Mouse (Mus musculus): ENCODE data around the gene Abca5. TPM values are rescaled to one million over a fixed set of nuclear protein-coding genes. Genes with fewer than 3 reads are reported as not detected.

The Abca5 gene
- polyA plus RNA-seq, 1 experiment: 3.5 TPM

GRCm38 (mm10) chr11:110257061-110257460, 80.5 kb downstream of the Abca5 start:
- Histone ChIP-seq H3K9ac (ENCODE audit: low read depth, poor library complexity, severe bottlenecking) (no peak overlapping the region), H3K9me3 (replicated peaks; ENCODE audit: control insufficient read depth, insufficient read depth, low read length, poor library complexity, severe bottlenecking) (peaks cover 22% of the 10 kb centered on the region), H3K4me1 (ENCODE audit: control insufficient read depth, insufficient read depth, low read length) (peaks cover 4% of the 10 kb centered on the region), H3K27ac (ENCODE audit: insufficient read depth, low read length) (no peak overlapping the region), H3K36me3 (ENCODE audit: control insufficient read depth, insufficient read depth, low read length, poor library complexity, severe bottlenecking) (no peaks in the 10 kb centered on the region; the same call in 1 of the 2 replicates), H3K4me3 (ENCODE audit: low read depth, low read length) (no peak overlapping the region), H3K27me3 (ENCODE audit: control insufficient read depth, insufficient read depth, low read length, poor library complexity, severe bottlenecking) (no peaks in the 10 kb centered on the region)
- no peak for TF ChIP-seq POLR2A (IDR thresholded peaks at IDR 0.05; ENCODE audit: insufficient read depth, low read length)
- TF ChIP-seq EP300 (IDR thresholded peaks at IDR 0.05; ENCODE audit: insufficient read depth, low read depth, low read length): no peak
- TF ChIP-seq CTCF (IDR thresholded peaks at IDR 0.05; ENCODE audit: low read depth, low read length): no peak

GRCm38 (mm10) chr11:110252256-110252655, 85.3 kb downstream of the Abca5 start:
- Histone ChIP-seq H3K4me3 (ENCODE audit: low read depth, low read length) (no peak overlapping the region), H3K4me1 (ENCODE audit: control insufficient read depth, insufficient read depth, low read length) (no peaks in the 10 kb centered on the region), H3K36me3 (ENCODE audit: control insufficient read depth, insufficient read depth, low read length, poor library complexity, severe bottlenecking) (no peaks in the 10 kb centered on the region; the same call in 1 of the 2 replicates), H3K27me3 (ENCODE audit: control insufficient read depth, insufficient read depth, low read length, poor library complexity, severe bottlenecking) (no peaks in the 10 kb centered on the region), H3K9ac (ENCODE audit: low read depth, poor library complexity, severe bottlenecking) (no peak overlapping the region), H3K27ac (ENCODE audit: insufficient read depth, low read length) (no peak overlapping the region), H3K9me3 (replicated peaks; ENCODE audit: control insufficient read depth, insufficient read depth, low read length, poor library complexity, severe bottlenecking) (peaks cover 10% of the 10 kb centered on the region; the same call in 1 of the 2 replicates)
- TF ChIP-seq EP300 (IDR thresholded peaks at IDR 0.05; ENCODE audit: insufficient read depth, low read depth, low read length): no peak
- no peak for TF ChIP-seq POLR2A (IDR thresholded peaks at IDR 0.05; ENCODE audit: insufficient read depth, low read length)
- TF ChIP-seq CTCF (IDR thresholded peaks at IDR 0.05; ENCODE audit: low read depth, low read length): no peak

- Histone ChIP-seq H3K4me1 (ENCODE audit: control insufficient read depth, insufficient read depth, low read length) (no peaks in the 10 kb centered on the region), H3K9ac (ENCODE audit: low read depth, poor library complexity, severe bottlenecking) (no peak within 1 kb of the TSS), H3K9me3 (replicated peaks; ENCODE audit: control insufficient read depth, insufficient read depth, low read length, poor library complexity, severe bottlenecking) (peaks cover 3% of the 10 kb centered on the region; the same call in 1 of the 2 replicates), H3K27me3 (ENCODE audit: control insufficient read depth, insufficient read depth, low read length, poor library complexity, severe bottlenecking) (no peaks in the 10 kb centered on the region), H3K4me3 (ENCODE audit: low read depth, low read length) (no peak within 1 kb of the TSS), H3K36me3 (ENCODE audit: control insufficient read depth, insufficient read depth, low read length, poor library complexity, severe bottlenecking) (no peaks in the 10 kb centered on the region), H3K27ac (ENCODE audit: insufficient read depth, low read length) (no peak within 1 kb of the TSS)
- no peak for TF ChIP-seq POLR2A (IDR thresholded peaks at IDR 0.05; ENCODE audit: insufficient read depth, low read length)
- TF ChIP-seq CTCF (IDR thresholded peaks at IDR 0.05; ENCODE audit: low read depth, low read length): no peak
- no peak for TF ChIP-seq EP300 (IDR thresholded peaks at IDR 0.05; ENCODE audit: insufficient read depth, low read depth, low read length)
These were observed 86.0 kb downstream of the Abca5 start, which contains the start of gene Abca6 for GRCm38 (mm10) chr11:110251534-110251933. Gene Abca6, minus strand, starts transcription at chr11:110251776.

DNA sequence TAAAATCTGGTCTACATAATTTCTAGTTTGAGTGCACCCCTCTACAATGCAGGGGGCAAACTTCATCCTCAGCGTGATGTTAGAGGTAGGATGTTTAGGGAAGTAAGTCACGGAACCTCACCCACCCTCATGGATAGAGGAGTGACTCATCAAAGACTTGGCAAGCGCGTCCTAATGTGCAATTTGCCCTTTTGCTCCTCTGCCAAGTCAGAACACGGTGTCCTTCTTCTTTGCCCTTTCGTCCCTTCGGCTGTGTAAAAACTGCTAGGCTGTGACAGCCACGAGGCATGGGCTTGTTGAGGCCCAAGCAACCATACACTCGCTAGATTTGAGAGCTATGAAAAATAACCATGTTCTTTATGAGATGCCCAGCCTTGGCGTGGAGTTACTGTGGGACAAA, 92.8 kb downstream of the Abca5 start:
- Histone ChIP-seq H3K9ac (ENCODE audit: low read depth, poor library complexity, severe bottlenecking) (no peak overlapping the region), H3K9me3 (replicated peaks; ENCODE audit: control insufficient read depth, insufficient read depth, low read length, poor library complexity, severe bottlenecking) (no peaks in the 10 kb centered on the region), H3K27ac (ENCODE audit: insufficient read depth, low read length) (no peak overlapping the region), H3K36me3 (ENCODE audit: control insufficient read depth, insufficient read depth, low read length, poor library complexity, severe bottlenecking) (no peaks in the 10 kb centered on the region), H3K27me3 (ENCODE audit: control insufficient read depth, insufficient read depth, low read length, poor library complexity, severe bottlenecking) (no peaks in the 10 kb centered on the region), H3K4me3 (ENCODE audit: low read depth, low read length) (no peak overlapping the region), H3K4me1 (ENCODE audit: control insufficient read depth, insufficient read depth, low read length) (no peaks in the 10 kb centered on the region)
- no peak for TF ChIP-seq POLR2A (IDR thresholded peaks at IDR 0.05; ENCODE audit: insufficient read depth, low read length)
- no peak for TF ChIP-seq CTCF (IDR thresholded peaks at IDR 0.05; ENCODE audit: low read depth, low read length)
- no peak for TF ChIP-seq EP300 (IDR thresholded peaks at IDR 0.05; ENCODE audit: insufficient read depth, low read depth, low read length)

GRCm38 (mm10) chr11:110237466-110237865, 100.0 kb downstream of the Abca5 start:
- TF ChIP-seq CTCF (IDR thresholded peaks at IDR 0.05; ENCODE audit: low read depth, low read length) (no peak), EP300 (IDR thresholded peaks at IDR 0.05; ENCODE audit: insufficient read depth, low read depth, low read length) (no peak), POLR2A (IDR thresholded peaks at IDR 0.05; ENCODE audit: insufficient read depth, low read length) (no peak)

GRCm38 (mm10) chr11:110232975-110233374, 104.5 kb downstream of the Abca5 start:
- Histone ChIP-seq H3K36me3 (ENCODE audit: control insufficient read depth, insufficient read depth, low read length, poor library complexity, severe bottlenecking) (no peaks in the 10 kb centered on the region), H3K27ac (ENCODE audit: insufficient read depth, low read length) (no peak overlapping the region), H3K4me3 (ENCODE audit: low read depth, low read length) (no peak overlapping the region), H3K9ac (ENCODE audit: low read depth, poor library complexity, severe bottlenecking) (no peak overlapping the region), H3K27me3 (ENCODE audit: control insufficient read depth, insufficient read depth, low read length, poor library complexity, severe bottlenecking) (no peaks in the 10 kb centered on the region), H3K9me3 (replicated peaks; ENCODE audit: control insufficient read depth, insufficient read depth, low read length, poor library complexity, severe bottlenecking) (no peaks in the 10 kb centered on the region), H3K4me1 (ENCODE audit: control insufficient read depth, insufficient read depth, low read length) (no peaks in the 10 kb centered on the region)
- TF ChIP-seq EP300 (IDR thresholded peaks at IDR 0.05; ENCODE audit: insufficient read depth, low read depth, low read length) (no peak), POLR2A (IDR thresholded peaks at IDR 0.05; ENCODE audit: insufficient read depth, low read length) (no peak), CTCF (IDR thresholded peaks at IDR 0.05; ENCODE audit: low read depth, low read length) (no peak)

More at GRCm38 (mm10) chr11:110237466-110237865, 100.0 kb downstream of the Abca5 start:
- H3K4me3 ChIP-seq (ENCODE audit: low read depth, low read length): no peak overlapping the region
- H3K9ac ChIP-seq (ENCODE audit: low read depth, poor library complexity, severe bottlenecking): no peak overlapping the region
- no peaks in the 10 kb centered on the region for H3K36me3 ChIP-seq (ENCODE audit: control insufficient read depth, insufficient read depth, low read length, poor library complexity, severe bottlenecking)
- no peaks in the 10 kb centered on the region for H3K4me1 ChIP-seq (ENCODE audit: control insufficient read depth, insufficient read depth, low read length)
- H3K27me3 ChIP-seq (ENCODE audit: control insufficient read depth, insufficient read depth, low read length, poor library complexity, severe bottlenecking): no peaks in the 10 kb centered on the region
- H3K9me3 ChIP-seq (replicated peaks; ENCODE audit: control insufficient read depth, insufficient read depth, low read length, poor library complexity, severe bottlenecking): no peaks in the 10 kb centered on the region
- no peak overlapping the region for H3K27ac ChIP-seq (ENCODE audit: insufficient read depth, low read length)

Other genes with a start within 250 kb of the Abca5 start
- gene Abca8a, start 241.7 kb downstream of the Abca5 start, polyA plus RNA-seq (2011; ENCODE audit: insufficient read depth, insufficient read length, low read depth, missing spikeins): not detected in 2 replicates
- not detected in 2 replicates for gene Abca9, start 169.5 kb downstream of the Abca5 start, polyA plus RNA-seq (2011; ENCODE audit: insufficient read depth, insufficient read length, low read depth, missing spikeins)
- gene Abca6, start 85.9 kb downstream of the Abca5 start, polyA plus RNA-seq (2011; ENCODE audit: insufficient read depth, insufficient read length, low read depth, missing spikeins): not detected in 2 replicates
- gene Map2k6, start 61.4 kb upstream of the Abca5 start, polyA plus RNA-seq (2011; ENCODE audit: insufficient read depth, insufficient read length, low read depth, missing spikeins): 8.8 and 10.1 TPM in 2 replicates

All from ES-Bruce4 (cell line).